Mouse (Mus musculus) heart, adult 8-10 months (tissue): Measurements from ENCODE around the gene Gm9732. TPM values are rescaled to one million over a fixed set of nuclear protein-coding genes. Genes with fewer than 3 reads are reported as not detected.

Experiments
- total RNA-seq, 4 experiments: library from RNA; stranded (reverse); gene quantifications; 2 replicates each; pipeline ENCODE4 v1.2.4; 2022

The Gm9732 gene
- total RNA-seq, 4 experiments from 2014 or later = not detected

Other genes starting within 250 kb of the Gm9732 start
- not detected for gene Gm8094, start 198.4 kb upstream of the Gm9732 start, total RNA-seq
- not detected for gene Gm8104, start 174.4 kb upstream of the Gm9732 start, total RNA-seq
- not detected for gene Gm7233, start 95.2 kb upstream of the Gm9732 start, total RNA-seq
- gene Gm8122, start 39.7 kb upstream of the Gm9732 start, total RNA-seq = not detected
- gene Gm8126, start 16.4 kb upstream of the Gm9732 start, total RNA-seq = not detected
- not detected for gene Gm8127, start 18.8 kb downstream of the Gm9732 start, total RNA-seq
- not detected for gene 1700001F09Rik, start 72.8 kb downstream of the Gm9732 start, total RNA-seq
- gene Gm8138, start 141.3 kb downstream of the Gm9732 start, total RNA-seq = not detected